Mouse (Mus musculus) CH12.LX (cell line): ENCODE measurements at regions not wholly inside any gene's neighbourhood (a gene's known extent, or its start where the extent isn't known, plus 50 kb on each side); places are given as distances from the start of the nearest gene placed in this dataset.

Experiments used
- CTCF ChIP-seq, 2 experiments: IDR thresholded peaks in 1 of 2; conservative IDR thresholded peaks in 1 of 2; 2 replicates each; pipeline ENCODE4 v1.5.1; 2011 to 2012; ENCODE audit warnings: low read depth in 2 of 2, low read length in 2 of 2, improper control_type of control experiment in 1 of 2, inconsistent platforms in 1 of 2, mild to moderate bottlenecking in 1 of 2, moderate library complexity in 1 of 2
- ETS1 ChIP-seq: conservative IDR thresholded peaks from 2 replicates; pipeline ENCODE4 v1.6.1; 2012; ENCODE audit warnings: low read depth, mild to moderate bottlenecking, inconsistent platforms, low read length, improper control_type of control experiment, moderate library complexity
- GABPA ChIP-seq: IDR thresholded peaks from 2 replicates; pipeline ENCODE4 v1.6.1; 2012; ENCODE audit warnings: low read depth, low read length, improper control_type of control experiment, inconsistent platforms; ENCODE audit not compliant: insufficient replicate concordance
- POLR2A ChIP-seq: IDR thresholded peaks from 2 replicates; pipeline ENCODE4 v1.6.1; 2011; ENCODE audit warnings: low read depth, mild to moderate bottlenecking, improper control_type of control experiment, low read length
- RAD21 ChIP-seq: IDR thresholded peaks from 2 replicates; pipeline ENCODE4 v1.6.1; 2011; ENCODE audit warnings: low read depth, mild to moderate bottlenecking, low read length, improper control_type of control experiment, moderate library complexity
- SIN3A ChIP-seq: IDR thresholded peaks from 2 replicates; pipeline ENCODE4 v1.6.1; 2012; ENCODE audit warnings: low read length, improper control_type of control experiment, inconsistent platforms
- TBP ChIP-seq: conservative IDR thresholded peaks from 2 replicates; pipeline ENCODE4 v1.6.1; 2011; ENCODE audit warnings: low read depth, low read length, improper control_type of control experiment
- USF1 ChIP-seq: IDR thresholded peaks from 2 replicates; pipeline ENCODE4 v1.6.1; 2014; ENCODE audit warnings: low read depth, mild to moderate bottlenecking, inconsistent platforms, low read length, improper control_type of control experiment
- USF2 ChIP-seq: conservative IDR thresholded peaks from 2 replicates; pipeline ENCODE4 v1.6.1; 2011; ENCODE audit warnings: low read depth, low read length, improper control_type of control experiment
- ZC3H11A ChIP-seq: IDR thresholded peaks from 2 replicates; pipeline ENCODE4 v1.6.1; 2012; ENCODE audit warnings: low read depth, mild to moderate bottlenecking, inconsistent platforms, low read length, improper control_type of control experiment

DNA sequence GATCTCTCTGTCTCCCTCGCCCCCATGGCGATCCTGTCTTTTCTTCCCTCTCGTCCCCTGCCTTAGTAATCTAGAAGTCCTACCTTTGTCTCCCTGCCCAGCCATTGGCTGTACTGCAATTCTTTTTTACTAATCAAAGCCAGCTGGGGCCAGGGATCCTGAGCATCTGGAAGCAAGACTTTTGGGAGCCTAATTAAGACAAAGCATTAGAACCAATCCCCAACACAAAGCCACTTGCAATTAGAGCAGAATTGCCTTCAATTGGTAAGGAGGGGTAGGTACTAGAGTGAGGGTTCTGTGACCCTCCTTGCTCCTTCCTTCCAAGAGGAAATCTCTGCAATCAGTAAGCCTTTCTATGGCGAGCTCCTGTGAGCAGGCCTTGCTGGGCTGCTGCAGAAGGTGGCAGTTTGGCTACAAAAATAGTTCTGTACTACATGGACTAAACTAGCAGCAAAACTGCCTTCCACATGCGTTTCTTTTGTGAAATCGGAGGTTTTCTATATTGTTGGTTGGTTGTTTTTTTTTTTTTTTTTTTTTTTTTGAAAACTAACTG lies 272.9 kb downstream of the Rnf152 start:
- TF ChIP-seq USF2 = no peak
- TF ChIP-seq CTCF (conservative IDR thresholded peaks at IDR 0.05 in 1 of 2, IDR thresholded peaks at IDR 0.05 in 1 of 2; ENCODE audit: low read depth in 2 of 2, low read length in 2 of 2) = no peak
- TF ChIP-seq ETS1 = no peak
- TF ChIP-seq POLR2A = no peak
- no peak for TF ChIP-seq USF1
- no peak for TF ChIP-seq SIN3A
- no peak for TF ChIP-seq TBP
- no peak for TF ChIP-seq ZC3H11A
- no peak for TF ChIP-seq RAD21
- TF ChIP-seq GABPA = no peak
